Mouse (Mus musculus) MEL (cell line): Measurements from ENCODE around the gene Lsamp. TPM values are rescaled to one million over a fixed set of nuclear protein-coding genes. Genes with fewer than 3 reads are reported as not detected.

Source experiments
- DNase-seq: peaks from one replicate; pipeline ENCODE4 v3.0.0; 2011; ENCODE audit warnings: low read depth, low spot score
- H3K27ac ChIP-seq: 2 replicates; pipeline ENCODE4 v1.5.1; 2012; ENCODE audit warnings: low read depth, mild to moderate bottlenecking, control low read depth, low read length, moderate library complexity; ENCODE audit not compliant: control insufficient read depth
- H3K27me3 ChIP-seq, 2 experiments: fragments of 150-350 bp in 1 of 2; sonication (generic) in 1 of 2; 2 replicates each; pipeline ENCODE4 v1.6.1; 2012; ENCODE audit warnings: low read length in 2 of 2, mild to moderate bottlenecking in 2 of 2, improper control_type of control experiment in 1 of 2, moderate library complexity in 1 of 2; ENCODE audit not compliant: insufficient read depth in 2 of 2, control insufficient read depth in 1 of 2
- H3K36me3 ChIP-seq, 2 experiments: 2 replicates each; pipeline ENCODE4 v1.6.1; 2012 to 2014; ENCODE audit warnings: low read length in 2 of 2, improper control_type of control experiment in 1 of 2, inconsistent platforms in 1 of 2, mild to moderate bottlenecking in 1 of 2; ENCODE audit not compliant: insufficient read depth in 2 of 2, control insufficient read depth in 1 of 2
- H3K4me1 ChIP-seq, 2 experiments: fragments of 150-350 bp in 1 of 2; sonication (generic) in 1 of 2; 2 replicates each; pipeline ENCODE4 v1.6.1; 2012; ENCODE audit warnings: low read length in 2 of 2, improper control_type of control experiment in 1 of 2, mild to moderate bottlenecking in 1 of 2; ENCODE audit not compliant: insufficient read depth in 2 of 2, control insufficient read depth in 1 of 2
- H3K4me3 ChIP-seq, 2 experiments: fragments of 150-350 bp in 1 of 2; sonication (generic) in 1 of 2; 2 replicates each; pipeline ENCODE4 v1.5.1; 2012; ENCODE audit warnings: low read depth in 2 of 2, low read length in 2 of 2, mild to moderate bottlenecking in 2 of 2, moderate library complexity in 2 of 2, control low read depth in 1 of 2, improper control_type of control experiment in 1 of 2; ENCODE audit not compliant: control insufficient read depth in 1 of 2, insufficient read depth in 1 of 2
- H3K79me2 ChIP-seq: 2 replicates; pipeline ENCODE4 v1.6.1; 2012; ENCODE audit warnings: mild to moderate bottlenecking, low read length, moderate library complexity; ENCODE audit not compliant: control insufficient read depth, poor library complexity, insufficient read depth
- H3K9ac ChIP-seq: 2 replicates; pipeline ENCODE4 v1.6.1; 2012; ENCODE audit warnings: low read depth, mild to moderate bottlenecking, control low read depth, low read length, moderate library complexity; ENCODE audit not compliant: control insufficient read depth, poor library complexity, severe bottlenecking
- H3K9me3 ChIP-seq: fragments of 150-350 bp; sonication (generic); replicated peaks from 2 replicates; pipeline ENCODE4 v1.6.1; 2012; ENCODE audit warnings: mild to moderate bottlenecking, low read length, improper control_type of control experiment, moderate library complexity; ENCODE audit not compliant: insufficient read depth
- CHD1 ChIP-seq: IDR thresholded peaks from 2 replicates; pipeline ENCODE4 v1.6.1; 2012; ENCODE audit warnings: low read depth, mild to moderate bottlenecking, inconsistent platforms, low read length, improper control_type of control experiment
- CHD2 ChIP-seq: IDR thresholded peaks from 2 replicates; pipeline ENCODE4 v1.6.1; 2011; ENCODE audit warnings: low read length, improper control_type of control experiment
- CTCF ChIP-seq, 3 experiments: IDR thresholded peaks in 2 of 3; conservative IDR thresholded peaks in 1 of 3; 2 replicates each; pipeline ENCODE4 v1.5.1; 2011 to 2012; ENCODE audit warnings: low read length in 3 of 3, low read depth in 2 of 3, mild to moderate bottlenecking in 2 of 3, improper control_type of control experiment in 1 of 3, inconsistent platforms in 1 of 3, mixed read lengths in 1 of 3, moderate library complexity in 1 of 3; ENCODE audit not compliant: control insufficient read depth in 1 of 3, insufficient read depth in 1 of 3, poor library complexity in 1 of 3, severe bottlenecking in 1 of 3
- E2F4 ChIP-seq: IDR thresholded peaks from 2 replicates; pipeline ENCODE4 v1.6.1; 2011; ENCODE audit warnings: low read depth, low read length, improper control_type of control experiment, borderline replicate concordance
- EP300 ChIP-seq, 2 experiments: IDR thresholded peaks; 2 replicates each; pipeline ENCODE4 v1.6.1; 2011; ENCODE audit warnings: improper control_type of control experiment in 2 of 2, low read length in 2 of 2, low read depth in 1 of 2, mild to moderate bottlenecking in 1 of 2
- ETS1 ChIP-seq: IDR thresholded peaks from 2 replicates; pipeline ENCODE4 v1.6.1; 2012; ENCODE audit warnings: low read depth, mild to moderate bottlenecking, inconsistent platforms, low read length, improper control_type of control experiment, moderate library complexity
- GABPA ChIP-seq: IDR thresholded peaks from 2 replicates; pipeline ENCODE4 v1.6.1; 2012; ENCODE audit warnings: low read depth, mild to moderate bottlenecking, inconsistent platforms, low read length, improper control_type of control experiment, moderate library complexity
- JUND ChIP-seq: IDR thresholded peaks from 2 replicates; pipeline ENCODE4 v1.6.1; 2011; ENCODE audit warnings: low read depth, mild to moderate bottlenecking, improper control_type of control experiment, low read length
- KAT2A ChIP-seq: conservative IDR thresholded peaks from 2 replicates; pipeline ENCODE4 v1.6.1; 2012; ENCODE audit warnings: low read depth, low read length, improper control_type of control experiment, inconsistent platforms
- MAX ChIP-seq: IDR thresholded peaks from 2 replicates; pipeline ENCODE4 v1.6.1; 2011; ENCODE audit warnings: low read length, improper control_type of control experiment
- MAZ ChIP-seq: IDR thresholded peaks from 2 replicates; pipeline ENCODE4 v1.6.1; 2012; ENCODE audit warnings: low read depth, mild to moderate bottlenecking, inconsistent platforms, low read length, improper control_type of control experiment
- MEF2A ChIP-seq: IDR thresholded peaks from 2 replicates; pipeline ENCODE4 v1.6.1; 2014; ENCODE audit warnings: low read depth, mild to moderate bottlenecking, inconsistent platforms, low read length, improper control_type of control experiment; ENCODE audit not compliant: poor library complexity, insufficient replicate concordance, severe bottlenecking; ENCODE audit errors: extremely low read depth
- MXI1 ChIP-seq: IDR thresholded peaks from 2 replicates; pipeline ENCODE4 v1.6.1; 2011; ENCODE audit warnings: mild to moderate bottlenecking, low read depth, low read length, improper control_type of control experiment
- MYB ChIP-seq: IDR thresholded peaks from 2 replicates; pipeline ENCODE4 v1.6.1; 2011; ENCODE audit warnings: mild to moderate bottlenecking, low read depth, low read length, improper control_type of control experiment
- RAD21 ChIP-seq: IDR thresholded peaks from 2 replicates; pipeline ENCODE4 v1.6.1; 2011; ENCODE audit warnings: mild to moderate bottlenecking, low read depth, low read length, improper control_type of control experiment
- RCOR1 ChIP-seq: IDR thresholded peaks from 2 replicates; pipeline ENCODE4 v1.6.1; 2012; ENCODE audit warnings: low read depth, mild to moderate bottlenecking, inconsistent platforms, low read length, improper control_type of control experiment
- SIN3A ChIP-seq: IDR thresholded peaks from 2 replicates; pipeline ENCODE4 v1.6.1; 2012; ENCODE audit warnings: low read length, improper control_type of control experiment, inconsistent platforms
- TAL1 ChIP-seq: IDR thresholded peaks from 2 replicates; pipeline ENCODE4 v1.6.1; 2012; ENCODE audit warnings: mild to moderate bottlenecking, inconsistent platforms, low read length, moderate library complexity, mixed read lengths
- TBP ChIP-seq: IDR thresholded peaks from 2 replicates; pipeline ENCODE4 v1.8.0; 2011; ENCODE audit warnings: low read depth, low read length, improper control_type of control experiment
- USF1 ChIP-seq: IDR thresholded peaks from 2 replicates; pipeline ENCODE4 v1.6.1; 2014; ENCODE audit warnings: low read depth, mild to moderate bottlenecking, inconsistent platforms, low read length, improper control_type of control experiment, moderate library complexity
- USF2 ChIP-seq, 2 experiments: IDR thresholded peaks; 2 replicates each; pipeline ENCODE4 v1.6.1; 2011 to 2012; ENCODE audit warnings: improper control_type of control experiment in 2 of 2, low read length in 2 of 2, borderline replicate concordance in 1 of 2, inconsistent platforms in 1 of 2, low read depth in 1 of 2, mild to moderate bottlenecking in 1 of 2; ENCODE audit not compliant: insufficient read depth in 1 of 2
- ZC3H11A ChIP-seq: IDR thresholded peaks from 2 replicates; pipeline ENCODE4 v1.6.1; 2012; ENCODE audit warnings: low read depth, mild to moderate bottlenecking, inconsistent platforms, low read length, improper control_type of control experiment
- ZKSCAN1 ChIP-seq: IDR thresholded peaks from 2 replicates; pipeline ENCODE4 v1.6.1; 2012; ENCODE audit warnings: low read depth, mild to moderate bottlenecking, inconsistent platforms, low read length, improper control_type of control experiment, moderate library complexity
- ZNF384 ChIP-seq: IDR thresholded peaks from 2 replicates; pipeline ENCODE4 v1.6.1; 2012; ENCODE audit warnings: low read depth, mild to moderate bottlenecking, inconsistent platforms, low read length, improper control_type of control experiment
- polyA plus RNA-seq, 2 experiments: library from polyadenylated mRNA; stranded (reverse) in 1 of 2; unstranded in 1 of 2; fragments of >175 nt in 1 of 2; fragments of >200 nt in 1 of 2; gene quantifications; 2 replicates each; pipeline versions ENCODE4 v1.2.1 to v1.2.4; 2012; ENCODE audit warnings: low replicate concordance in 2 of 2, low read depth in 1 of 2; ENCODE audit not compliant: insufficient read length in 2 of 2, insufficient read depth in 1 of 2, missing spikeins in 1 of 2
- total RNA-seq: library from RNA; depleted of rRNA; stranded (reverse); fragments of 300-350 nt; gene quantifications from 2 replicates; pipeline ENCODE4 v1.2.3, GENCODE M21; 2012

Gene Lsamp
- total and polyA plus RNA-seq, 3 experiments = 0.42 TPM; not detected in 2

- TF ChIP-seq USF2 (IDR thresholded peaks at IDR 0.05; ENCODE audit: borderline replicate concordance in 1 of 2, insufficient read depth in 1 of 2, low read depth in 1 of 2, low read length in 2 of 2) = no peak
- TF ChIP-seq ZC3H11A = no peak
- no peak for TF ChIP-seq MAZ
- no peak for TF ChIP-seq CHD2
- TF ChIP-seq TBP = no peak
- TF ChIP-seq ZKSCAN1 = no peak
- no peak for TF ChIP-seq MAX
- no peak for TF ChIP-seq E2F4
- no peak for TF ChIP-seq GABPA
- TF ChIP-seq EP300 (IDR thresholded peaks at IDR 0.05; ENCODE audit: low read depth in 1 of 2, low read length in 2 of 2) = no peak
- no peak for TF ChIP-seq RAD21
- no peak for TF ChIP-seq CTCF (IDR thresholded peaks at IDR 0.05 in 2 of 3, conservative IDR thresholded peaks at IDR 0.05 in 1 of 3; ENCODE audit: control insufficient read depth in 1 of 3, insufficient read depth in 1 of 3, low read depth in 2 of 3, low read length in 3 of 3, poor library complexity in 1 of 3, severe bottlenecking in 1 of 3)
- TF ChIP-seq SIN3A = no peak
- no peak for TF ChIP-seq ETS1
- TF ChIP-seq MXI1 = no peak
- TF ChIP-seq KAT2A = no peak
- TF ChIP-seq CHD1 = no peak
- H3K4me3 ChIP-seq = no peak overlapping the region
- no peaks in the 10 kb centered on the region for H3K9me3 ChIP-seq
- H3K36me3 ChIP-seq = no peaks in the 10 kb centered on the region
- no peak for DNase-seq
- H3K9ac ChIP-seq = no peak overlapping the region
- no peaks in the 10 kb centered on the region for H3K4me1 ChIP-seq
- no peaks in the 10 kb centered on the region for H3K79me2 ChIP-seq
- no peaks in the 10 kb centered on the region for H3K27me3 ChIP-seq
- H3K27ac ChIP-seq = no peak overlapping the region
Measured at GRCm38 (mm10) chr16:40392106-40392505, 407.9 kb downstream of the Lsamp start.

- no peaks in the 10 kb centered on the region for H3K4me1 ChIP-seq
- H3K4me3 ChIP-seq = no peak overlapping the region
- no peaks in the 10 kb centered on the region for H3K36me3 ChIP-seq
- H3K9me3 ChIP-seq = no peaks in the 10 kb centered on the region
- TF ChIP-seq ZC3H11A (no peak), MXI1 (no peak), ZNF384 (no peak), E2F4 (no peak), JUND (no peak), MEF2A (no peak), RCOR1 (no peak), TAL1 (no peak), USF1 (no peak), CHD2 (no peak), ZKSCAN1 (no peak), MYB (no peak), USF2 (IDR thresholded peaks at IDR 0.05; ENCODE audit: borderline replicate concordance in 1 of 2, insufficient read depth in 1 of 2, low read depth in 1 of 2, low read length in 2 of 2) (no peak)
- no peak overlapping the region for H3K9ac ChIP-seq
- no peaks in the 10 kb centered on the region for H3K27me3 ChIP-seq
- no peak overlapping the region for H3K27ac ChIP-seq
- no peaks in the 10 kb centered on the region for H3K79me2 ChIP-seq
- DNase-seq = no peak
Measured at GRCm38 (mm10) chr16:40399531-40399930, 415.4 kb downstream of the Lsamp start.
